In the genomic region with DNA sequence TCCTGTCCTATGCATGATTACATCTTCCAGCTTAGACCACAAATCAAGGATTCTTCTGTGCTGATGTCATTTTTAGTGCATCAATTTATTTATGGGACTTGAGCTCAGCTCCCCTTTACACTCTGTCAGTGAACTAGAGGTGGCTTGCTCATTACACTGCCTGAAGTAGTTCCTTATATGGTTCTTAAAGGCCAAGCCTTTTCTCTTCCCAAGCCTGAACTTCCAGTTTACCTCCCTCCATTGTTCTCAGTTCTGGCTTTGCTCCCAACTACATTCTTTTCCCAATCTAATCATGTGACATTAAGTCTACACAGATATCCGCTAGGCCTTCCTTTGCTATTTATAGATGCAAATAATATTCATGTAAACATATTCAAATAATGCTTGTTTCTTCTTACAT, we compare ENCODE assay signal across 19 mouse cellular contexts. TPM values are rescaled to one million over a fixed set of nuclear protein-coding genes. Genes with fewer than 3 reads are reported as not detected.
A peak's percentile ranks its signal among the peaks of the same experiment; 100 is the strongest.
DNase-seq lines count a peak whose midpoint lies in the region; ATAC-seq and TF ChIP-seq lines count a peak whose summit lies in the region.
"Had no signal": no experiment of that assay in that cellular context is flagged by ENCODE, and none has a peak within 500 bp of the region (broad histone marks: within the 10 kb centered on the region; RNA-seq: fewer than 3 reads in every experiment).

No protein-coding gene starts in this region.

- H3K4me2 ChIP-seq in heart, embryonic 13.5 days = no peak overlapping the region
- no peak overlapping the region for H3K4me2 ChIP-seq in heart, embryonic 11.5 days
- H3K4me2 ChIP-seq in intestine, postnatal 0 days (replicated peaks; ENCODE audit: low read depth) = no peak overlapping the region
- H3K4me2 ChIP-seq: embryonic facial prominence, embryonic 12.5 days; forebrain, embryonic 12.5 days; midbrain, embryonic 11.5 days; neural tube, embryonic 15.5 days had no signal

- intact Hi-C loops in left cerebral cortex, postnatal 4 days (cut with DNase I) = no loop called here

- no peak overlapping the region for H3K4me3 ChIP-seq in heart, embryonic 13.5 days
- no peak overlapping the region for H3K4me3 ChIP-seq in heart, embryonic 11.5 days (ENCODE audit: low read depth, low read length)
- H3K4me3 ChIP-seq in intestine, postnatal 0 days (ENCODE audit: low read depth, low read length) = no peak overlapping the region
- H3K4me3 ChIP-seq: embryonic facial prominence, embryonic 12.5 days; forebrain, embryonic 12.5 days; neural tube, embryonic 15.5 days had no signal

- H3K27ac ChIP-seq in heart, embryonic 13.5 days (replicated peaks) = 0 out of 2 replicates have a peak overlapping the region, but pooled peaks have one; percentile 12
- no peak overlapping the region for H3K27ac ChIP-seq in heart, embryonic 11.5 days (ENCODE audit: low read depth, low read length)
- H3K27ac ChIP-seq in intestine, postnatal 0 days (ENCODE audit: low read depth, low read length) = no peak overlapping the region
- H3K27ac ChIP-seq: embryonic facial prominence, embryonic 12.5 days; forebrain, embryonic 12.5 days; neural tube, embryonic 15.5 days had no signal

- peak; percentile 51 for DNase-seq in Muller cell, postnatal 12 days (ENCODE audit: inconsistent ontology term)
- DNase-seq in R1 (ENCODE audit: low read depth, low spot score) = peak; percentile 4
- no peak for DNase-seq in adrenal gland, postnatal 4 days (ENCODE audit: low spot score in 2 of 2)
- DNase-seq in left cerebral cortex, postnatal 4 days = no peak
- DNase-seq: adrenal gland, postnatal 36 days; cerebellum, postnatal 25 days; kidney, adult 8-10 months had no signal

- no peaks in the 10 kb centered on the region for H3K27me3 ChIP-seq in heart, embryonic 13.5 days (replicated peaks)
- no peaks in the 10 kb centered on the region for H3K27me3 ChIP-seq in heart, embryonic 11.5 days (ENCODE audit: control insufficient read depth, insufficient read depth, low read length)
- H3K27me3 ChIP-seq in intestine, postnatal 0 days (replicated peaks; ENCODE audit: control insufficient read depth, insufficient read depth, low read length) = no peaks in the 10 kb centered on the region
- H3K27me3 ChIP-seq: embryonic facial prominence, embryonic 12.5 days; forebrain, embryonic 12.5 days; neural tube, embryonic 15.5 days had no signal

- no peak for TF ChIP-seq CTCF in intestine, postnatal 0 days (IDR thresholded peaks at IDR 0.05; ENCODE audit: low read depth)

- H3K9me3 ChIP-seq in heart, embryonic 13.5 days = no peaks in the 10 kb centered on the region
- H3K9me3 ChIP-seq in heart, embryonic 11.5 days (replicated peaks; ENCODE audit: control insufficient read depth, low read length) = no peaks in the 10 kb centered on the region
- no peaks in the 10 kb centered on the region for H3K9me3 ChIP-seq in intestine, postnatal 0 days (ENCODE audit: control insufficient read depth)
- H3K9me3 ChIP-seq: embryonic facial prominence, embryonic 12.5 days; forebrain, embryonic 12.5 days; neural tube, embryonic 15.5 days had no signal

- H3K36me3 ChIP-seq in heart, embryonic 13.5 days = no peaks in the 10 kb centered on the region
- no peaks in the 10 kb centered on the region for H3K36me3 ChIP-seq in heart, embryonic 11.5 days (ENCODE audit: control insufficient read depth, insufficient read depth, low read length)
- H3K36me3 ChIP-seq in intestine, postnatal 0 days (ENCODE audit: control insufficient read depth, insufficient read depth) = no peaks in the 10 kb centered on the region
- H3K36me3 ChIP-seq: embryonic facial prominence, embryonic 12.5 days; forebrain, embryonic 12.5 days; neural tube, embryonic 15.5 days had no signal

- no peak; the same call in 1 of the 2 replicates for ATAC-seq in heart, embryonic 13.5 days (ENCODE audit: extremely low read depth, insufficient number of reproducible peaks, low FRiP score, low TSS enrichment)
- no peak for ATAC-seq in heart, embryonic 11.5 days (replicated peaks; ENCODE audit: insufficient number of reproducible peaks, low FRiP score, low TSS enrichment)
- peak; percentile 22; the same call in 1 of the 2 replicates for ATAC-seq in intestine, postnatal 0 days
- ATAC-seq: activated CD4-positive, CD25-positive, alpha-beta regulatory T cell, adult 4 months; hindbrain, embryonic 16.5 days had no signal

- 0 out of 2 replicates have a peak, but pooled peaks cover 4% of the 10 kb centered on the region for H3K4me1 ChIP-seq in heart, embryonic 13.5 days
- H3K4me1 ChIP-seq in heart, embryonic 11.5 days (ENCODE audit: control insufficient read depth, insufficient read depth, low read length) = no peaks in the 10 kb centered on the region
- H3K4me1 ChIP-seq in intestine, postnatal 0 days (replicated peaks; ENCODE audit: control insufficient read depth, insufficient read depth, low read length) = no peaks in the 10 kb centered on the region
- H3K4me1 ChIP-seq: embryonic facial prominence, embryonic 12.5 days; forebrain, embryonic 12.5 days; neural tube, embryonic 15.5 days had no signal

- H3K9ac ChIP-seq in heart, embryonic 13.5 days = no peak overlapping the region
- H3K9ac ChIP-seq in heart, embryonic 11.5 days (ENCODE audit: low read depth, low read length) = no peak overlapping the region
- H3K9ac ChIP-seq in intestine, postnatal 0 days (ENCODE audit: low read depth, low read length) = no peak overlapping the region
- H3K9ac ChIP-seq: embryonic facial prominence, embryonic 12.5 days; forebrain, embryonic 12.5 days; neural tube, embryonic 15.5 days had no signal

- WGBS in heart, embryonic 13.5 days = 46% methylated on average over 1 of the region's 1 CpGs
- 60% methylated on average over 1 of the region's 1 CpGs for WGBS in heart, embryonic 11.5 days (ENCODE audit: insufficient replicate concordance)
- WGBS in intestine, postnatal 0 days = 50% methylated on average over 1 of the region's 1 CpGs

RNA-seq across cellular contexts. Expression of a gene that starts 12.4 kb away (rescaled TPM):
- not detected in 2 replicates for polyA plus RNA-seq in heart, embryonic 13.5 days (2015; fragmentation: Nextera tagmentation; extraction: Ambion mirVana)
- polyA plus RNA-seq in heart, embryonic 11.5 days (2014; fragmentation: Nextera tagmentation; extraction: Ambion mirVana) = not detected in 2 replicates
- polyA plus RNA-seq in intestine, postnatal 0 days (2015; fragmentation: Nextera tagmentation; extraction: Ambion mirVana) = 1.8 and 2.7 TPM in 2 replicates
- total RNA-seq in adrenal gland, postnatal 4 days (2021) = under 1 TPM in 1 of 2 experiments, not detected in 1; 0.22 TPM
- total RNA-seq in left cerebral cortex, postnatal 4 days (2021) = under 1 TPM; 0.16 to 0.22 TPM
- total RNA-seq: adrenal gland, postnatal 36 days; gastrocnemius, postnatal 4 days; layer of hippocampus, adult 8-10 months; MEL had no signal
- polyA plus RNA-seq: activated CD4-positive, CD25-positive, alpha-beta regulatory T cell, adult 4 months; embryonic facial prominence, embryonic 12.5 days; forebrain, embryonic 12.5 days had no signal

Comparison
In these comparisons a context has a peak if more than half of its experiments do, and no peak if none do; other contexts are left out.
1. DNase-seq: peak in Muller cell, postnatal 12 days (single experiment) and R1 (single experiment); none in adrenal gland, postnatal 4 days (0 of 2) and left cerebral cortex, postnatal 4 days (single experiment).